Mouse (Mus musculus) lung, postnatal 14 days (tissue): ENCODE measurements around the gene Ascc2.

ENCODE experiments used
- DNase-seq: peaks from one replicate; pipeline ENCODE4 v3.0.0; 2021

The Ascc2 gene

GRCm38 (mm10) chr11:4637534-4638234, at the start of gene Ascc2:
Gene Ascc2, plus strand, starts transcription at chr11:4637747.
- DNase-seq = peak; percentile 98

GRCm38 (mm10) chr11:4591811-4592210, 45.7 kb upstream of the Ascc2 start:
- no peak for DNase-seq

GRCm38 (mm10) chr11:4593491-4593848, 44.1 kb upstream of the Ascc2 start:
- DNase-seq = no peak

DNA sequence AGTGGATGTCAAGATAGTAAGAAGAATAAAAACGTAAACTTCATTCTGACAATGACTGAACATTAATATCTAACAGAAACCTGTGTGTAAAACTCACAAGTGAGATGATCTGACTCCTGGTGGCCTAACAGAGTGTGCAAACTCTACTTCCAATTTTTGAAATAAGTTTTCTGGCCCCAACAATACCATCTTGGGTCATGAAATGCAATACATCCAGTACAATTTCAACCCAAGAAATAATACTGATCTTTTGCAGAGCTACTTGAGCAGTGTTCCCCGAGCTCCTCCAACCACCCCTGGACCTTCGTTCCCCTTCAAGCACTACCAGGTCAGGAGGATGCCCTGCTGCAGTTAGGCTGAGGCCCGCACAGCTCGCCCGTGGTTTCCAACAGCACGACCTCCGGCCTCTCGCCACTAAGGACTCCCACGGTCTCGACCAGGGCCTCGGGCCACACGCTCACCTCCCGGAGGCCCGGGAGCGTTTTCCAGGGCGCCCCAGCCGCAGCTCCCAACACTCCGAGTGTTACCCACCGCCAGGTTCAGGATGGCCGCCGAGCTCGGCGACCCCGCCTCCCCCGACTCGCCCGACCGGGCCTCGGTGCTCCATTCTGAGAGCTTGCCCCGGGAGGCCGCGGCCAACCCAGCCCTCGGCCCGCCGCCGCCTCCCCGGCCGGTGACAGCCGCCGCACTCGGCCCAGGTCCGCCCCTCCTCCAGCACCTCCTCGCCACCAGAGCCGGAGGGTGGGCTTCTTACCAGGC, 43.5 kb upstream of the Ascc2 start:
- peak; percentile 44 for DNase-seq

- DNase-seq = peak; percentile 98
Measured at GRCm38 (mm10) chr11:4594608-4595500, 42.7 kb upstream of the Ascc2 start, which contains the start of gene Mtmr3. Gene Mtmr3, minus strand, starts transcription at chr11:4594863.

GRCm38 (mm10) chr11:4598411-4598810, 39.1 kb upstream of the Ascc2 start:
- DNase-seq = no peak

DNA sequence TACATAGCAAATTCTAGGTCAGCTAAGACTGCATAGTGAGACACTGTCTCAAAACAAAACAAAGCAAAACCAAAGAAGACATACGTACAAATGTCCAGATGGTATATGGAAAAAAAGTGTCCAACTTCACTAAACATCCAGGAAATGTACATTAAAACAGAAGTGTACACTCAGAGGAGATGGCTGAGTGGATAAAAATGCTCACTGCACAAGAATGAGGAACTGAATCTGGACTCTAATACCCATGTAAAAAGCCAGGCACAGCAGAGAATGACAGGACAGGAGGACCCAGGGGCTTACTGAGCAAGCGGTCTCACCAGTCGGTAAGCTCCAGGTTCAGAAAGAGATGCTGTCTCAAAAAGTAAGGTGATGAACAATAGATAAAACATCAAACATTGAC, 37.6 kb upstream of the Ascc2 start:
- no peak for DNase-seq

DNA sequence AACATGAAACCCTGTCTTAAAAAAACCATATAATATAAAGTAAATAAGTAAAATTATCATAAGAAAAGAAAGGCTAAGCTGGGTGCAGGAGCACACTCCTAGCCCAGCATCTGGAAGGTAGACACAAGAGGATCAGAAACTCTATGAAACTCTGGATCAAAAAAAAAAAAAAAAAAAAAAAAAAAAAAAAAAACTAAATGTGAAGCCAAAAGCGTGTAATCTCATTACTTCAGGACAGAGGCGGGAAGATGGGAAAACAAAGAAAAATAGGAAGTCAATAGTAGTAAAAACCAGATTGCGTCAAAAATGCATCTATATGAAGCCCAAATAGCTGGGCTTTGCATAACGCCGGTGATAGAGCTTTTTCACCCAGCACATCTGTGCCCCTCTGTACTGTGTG, 35.7 kb upstream of the Ascc2 start:
- DNase-seq = no peak

DNA sequence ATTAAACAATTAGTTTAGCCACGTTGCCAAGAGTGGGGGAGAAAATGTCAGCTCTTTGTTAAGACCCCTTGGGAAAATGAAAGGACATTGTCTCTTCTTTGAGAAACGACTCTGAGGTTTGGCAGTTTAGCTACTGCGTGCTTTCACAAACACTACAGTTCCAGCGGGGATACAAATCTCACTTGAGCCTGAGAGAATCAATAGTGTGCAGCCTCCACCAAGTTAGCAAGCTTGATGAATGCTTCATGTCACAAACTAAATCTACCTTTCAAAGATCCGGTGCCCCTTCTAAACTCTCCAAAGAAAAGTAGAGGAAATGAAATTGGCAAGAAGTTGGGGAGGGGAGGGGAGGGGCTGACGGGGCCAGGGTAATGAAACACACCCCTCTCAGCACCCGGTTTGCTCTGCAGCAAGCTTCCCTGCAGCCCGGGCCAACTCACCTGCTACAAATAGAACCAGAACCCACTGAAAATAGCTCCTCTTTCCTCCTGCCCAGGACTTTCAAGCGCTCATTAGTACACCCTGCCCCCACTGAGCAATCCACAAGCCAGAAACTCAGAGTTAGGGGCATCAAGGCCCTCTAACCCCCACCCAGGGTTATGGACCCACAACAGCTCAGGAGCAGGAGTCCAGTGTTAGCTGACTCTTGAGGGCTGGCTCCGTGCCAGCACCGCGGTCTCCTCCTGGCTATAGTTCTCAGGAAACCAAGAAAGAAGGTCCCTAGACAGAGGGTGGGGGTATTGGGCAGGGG, 34.7 kb upstream of the Ascc2 start:
- peak; percentile 33 for DNase-seq

- no peak for DNase-seq
Measured at GRCm38 (mm10) chr11:4604441-4604840, 33.1 kb upstream of the Ascc2 start.

DNA sequence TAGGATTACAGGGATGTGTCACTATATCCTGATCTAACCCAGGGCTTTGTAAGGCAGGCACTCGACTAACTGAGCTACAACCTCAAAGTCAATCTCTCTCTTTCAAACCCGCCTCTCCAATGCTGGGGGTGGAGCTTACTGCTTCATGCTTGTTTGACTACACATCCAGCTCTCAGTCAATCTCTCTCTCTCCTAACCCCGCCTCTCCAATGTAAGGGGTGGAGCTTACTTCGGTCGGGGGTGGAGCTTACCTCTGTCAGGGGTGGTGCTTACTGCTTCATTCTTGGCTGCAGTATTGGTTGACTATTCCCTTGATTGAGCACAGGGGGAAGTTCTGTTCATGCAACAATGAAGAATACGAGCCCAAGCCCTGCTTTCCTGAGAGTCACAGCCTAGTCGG, 32.1 kb upstream of the Ascc2 start:
- no peak for DNase-seq

- DNase-seq = no peak
Measured at GRCm38 (mm10) chr11:4606541-4606940, 31.0 kb upstream of the Ascc2 start.

GRCm38 (mm10) chr11:4611904-4612303, 25.6 kb upstream of the Ascc2 start:
- DNase-seq = no peak

DNA sequence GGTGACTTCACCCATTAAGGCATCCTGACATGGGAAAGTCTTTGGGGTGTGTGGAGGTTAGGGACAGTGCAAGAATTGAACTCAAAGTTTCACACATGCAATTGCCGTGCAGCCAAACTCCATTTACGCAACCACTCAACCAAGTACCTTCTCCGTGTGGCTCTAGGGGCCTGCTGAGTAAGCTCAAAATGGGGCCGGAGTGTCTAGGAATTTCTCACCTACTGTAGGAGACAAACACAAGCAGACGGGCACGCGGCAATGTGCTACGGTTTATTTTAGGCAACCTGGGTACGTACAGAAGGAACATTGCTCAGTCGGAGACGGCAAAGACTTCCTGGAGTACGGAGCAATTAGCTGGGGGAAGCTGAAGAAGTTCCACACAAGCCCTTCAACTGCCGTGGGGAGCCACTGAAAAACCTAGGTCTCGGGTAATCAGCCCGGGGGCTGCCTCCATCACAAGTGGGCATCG, 17.5 kb upstream of the Ascc2 start, which contains the start of gene Gm11032:
Gene Gm11032 (plus strand): TSS at position 51 of the 469 bp plus-strand sequence.
- no peak for DNase-seq

- no peak for DNase-seq
Measured at GRCm38 (mm10) chr11:4620501-4621108, 16.9 kb upstream of the Ascc2 start.

DNA sequence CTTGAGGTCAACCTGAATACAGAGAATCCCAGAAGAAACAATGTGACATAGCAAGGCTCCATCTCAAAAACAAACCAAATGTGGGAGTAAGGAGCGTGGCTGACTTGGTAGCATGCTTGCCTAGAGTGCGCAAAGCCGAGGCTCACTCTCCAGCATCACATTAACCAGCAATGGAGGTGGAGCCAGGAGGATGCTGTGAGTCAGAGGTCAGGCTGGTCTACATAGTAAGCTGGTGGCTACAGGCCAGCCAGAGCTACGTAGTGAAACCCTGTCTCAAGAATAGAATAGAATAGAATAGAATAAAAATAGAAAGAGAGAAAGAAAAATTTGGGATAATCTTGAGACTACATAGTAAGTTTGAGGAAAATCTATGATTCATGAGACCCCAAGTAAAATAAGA, 15.7 kb upstream of the Ascc2 start:
- DNase-seq = no peak

DNA sequence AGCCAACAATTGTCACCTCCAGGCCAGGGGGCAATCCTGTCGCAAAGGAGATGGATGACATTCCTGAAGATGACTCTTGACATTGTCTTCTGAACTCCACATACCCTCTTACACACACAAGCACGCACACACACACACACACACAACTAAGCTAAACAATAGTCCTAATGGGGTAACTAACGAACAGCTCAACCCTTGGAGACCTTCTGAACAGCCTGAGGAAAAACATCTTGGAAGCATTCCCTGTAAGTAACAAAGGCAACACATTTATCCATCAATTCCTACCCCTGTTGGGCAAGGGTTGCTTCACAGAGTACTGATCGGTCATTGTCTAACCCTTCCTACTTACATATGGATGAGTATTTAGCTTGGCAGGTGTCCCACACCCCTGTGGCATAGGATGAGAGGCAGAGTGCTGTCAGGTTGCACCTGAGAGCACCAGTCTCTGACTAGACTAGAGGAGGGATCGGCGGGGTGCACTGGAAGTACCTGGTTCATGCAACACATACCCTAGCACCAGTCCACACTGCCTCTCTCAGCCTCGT, 15.0 kb upstream of the Ascc2 start:
- DNase-seq = no peak

- DNase-seq = no peak
Measured at GRCm38 (mm10) chr11:4622997-4623396, 14.6 kb upstream of the Ascc2 start.

GRCm38 (mm10) chr11:4625931-4626330, 11.6 kb upstream of the Ascc2 start:
- DNase-seq = no peak

DNA sequence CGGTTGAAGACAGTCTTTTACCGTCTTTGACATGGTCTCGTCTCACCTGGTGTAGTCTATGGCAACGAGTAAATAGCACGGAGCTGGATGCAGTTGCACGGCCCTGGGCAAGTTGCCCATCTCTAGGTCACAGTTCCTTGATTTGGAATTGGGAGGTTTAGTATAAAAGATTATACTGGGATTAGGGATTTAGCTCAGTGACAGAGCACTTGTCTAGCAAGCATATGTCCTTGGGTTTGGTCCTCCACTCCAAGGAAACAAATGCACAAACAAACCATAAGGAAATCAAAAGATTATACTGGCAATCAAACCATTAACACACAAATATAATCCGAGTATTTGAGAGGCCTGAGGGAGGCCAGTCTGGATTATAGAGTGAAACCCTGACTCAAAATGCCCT, 9.9 kb upstream of the Ascc2 start:
- no peak for DNase-seq

DNA sequence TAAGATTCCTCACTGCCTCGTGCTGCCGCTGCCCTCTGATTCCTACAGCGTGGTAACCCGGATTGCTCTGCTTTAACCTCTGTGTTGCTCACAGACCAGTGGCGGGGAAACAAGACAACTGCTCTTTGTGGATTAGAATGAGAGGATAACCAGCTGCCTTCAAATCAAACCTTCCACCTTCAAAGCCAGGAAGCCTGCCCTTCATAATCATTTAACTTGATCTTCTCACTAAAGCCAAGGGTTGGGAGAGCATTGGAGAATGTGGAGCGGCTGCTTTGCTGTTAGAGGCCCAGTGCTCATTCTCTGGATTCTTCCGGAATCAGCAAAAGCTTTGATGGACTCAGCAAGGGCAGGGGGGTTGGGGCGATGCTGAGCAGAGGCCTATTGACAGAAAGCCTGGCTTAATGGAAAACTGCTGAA, 7.7 kb upstream of the Ascc2 start:
- peak; percentile 37 for DNase-seq

- DNase-seq = no peak
Measured at GRCm38 (mm10) chr11:4633420-4633819, 4.1 kb upstream of the Ascc2 start.
